Mouse (Mus musculus): ENCODE results near the gene Dgkh.

The Dgkh gene

DNA sequence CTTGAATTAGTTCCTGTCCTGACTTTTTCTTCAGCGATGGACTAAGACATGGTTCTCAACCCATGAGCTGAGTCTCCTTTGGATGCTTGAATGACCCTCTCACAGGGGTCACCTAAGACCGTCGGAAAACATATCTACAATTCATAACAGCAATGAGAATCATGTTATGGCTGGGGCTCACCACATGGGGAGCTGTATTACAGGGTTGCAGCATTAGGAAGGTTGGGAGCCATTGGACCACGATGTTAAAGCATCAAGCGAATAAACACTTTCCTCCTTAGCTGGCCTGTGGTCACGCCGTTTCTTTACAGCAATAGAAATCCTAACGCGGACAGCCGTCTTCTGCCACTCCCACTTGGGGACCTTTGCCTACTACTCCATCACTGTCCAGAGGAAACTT lies 62.6 kb downstream of the Dgkh start:
- DNase-seq, result peak in 1 of 2 experiments; percentile 15

- DNase-seq, result peak; percentile 82 to 84
Observed at GRCm38 (mm10) chr14:78668291-78668690, 64.3 kb downstream of the Dgkh start.

DNA sequence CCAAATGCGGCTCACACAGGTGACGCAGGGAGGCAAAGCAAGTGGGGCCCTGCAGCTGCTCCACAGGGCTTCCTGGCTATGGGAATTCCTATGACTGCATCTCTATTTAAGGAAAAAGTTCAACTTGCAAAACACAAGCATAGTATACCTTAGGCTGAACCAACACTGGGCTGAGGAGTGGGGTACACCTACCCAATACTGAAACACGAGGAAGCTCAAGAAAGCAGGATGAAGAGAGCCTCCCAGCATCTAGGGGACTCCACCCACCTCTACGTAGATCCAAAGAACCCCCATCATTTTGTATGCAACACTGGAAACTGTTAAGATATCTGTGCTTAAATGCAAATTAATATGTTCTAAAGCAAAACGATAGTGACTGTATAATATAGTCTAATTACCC lies 64.8 kb downstream of the Dgkh start:
- no peak for DNase-seq

GRCm38 (mm10) chr14:78662641-78663040 lies 69.9 kb downstream of the Dgkh start:
- DNase-seq, result no peak

GRCm38 (mm10) chr14:78661462-78661861 lies 71.1 kb downstream of the Dgkh start:
- DNase-seq, result no peak

GRCm38 (mm10) chr14:78658697-78659096 lies 73.9 kb downstream of the Dgkh start:
- DNase-seq, result no peak

GRCm38 (mm10) chr14:78656832-78657626 lies 75.5 kb downstream of the Dgkh start:
- DNase-seq, result no peak

DNA sequence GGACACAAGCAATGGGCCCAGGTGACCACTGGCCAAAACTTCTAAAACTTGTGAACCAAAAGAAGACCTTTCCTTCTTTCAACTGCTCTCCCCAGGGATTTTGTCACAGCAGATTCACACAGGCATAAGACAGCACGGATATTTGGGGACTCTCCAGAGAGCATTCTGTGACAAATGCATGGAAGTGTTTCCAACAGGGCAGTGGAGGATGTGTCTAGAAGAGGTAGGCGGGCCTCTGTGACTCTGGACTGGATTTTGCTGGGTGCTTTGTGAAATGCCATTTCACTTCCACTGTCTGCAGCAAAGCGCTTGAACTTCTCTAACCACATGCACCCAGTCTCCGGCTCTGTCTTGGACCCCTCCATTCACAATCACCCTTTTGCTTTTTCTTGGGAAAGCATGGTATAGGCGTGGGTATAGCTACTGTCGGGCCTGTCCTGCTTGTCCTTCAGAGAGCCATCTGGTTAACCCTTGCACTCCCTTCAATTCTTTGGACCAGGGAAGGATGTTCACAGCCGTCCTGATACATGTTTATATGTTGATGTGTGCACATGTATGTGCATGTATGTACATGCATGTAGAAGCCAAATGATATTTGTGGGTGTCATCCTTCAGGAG lies 77.5 kb downstream of the Dgkh start:
- no peak for DNase-seq

GRCm38 (mm10) chr14:78654196-78654595 lies 78.4 kb downstream of the Dgkh start:
- no peak for DNase-seq

DNA sequence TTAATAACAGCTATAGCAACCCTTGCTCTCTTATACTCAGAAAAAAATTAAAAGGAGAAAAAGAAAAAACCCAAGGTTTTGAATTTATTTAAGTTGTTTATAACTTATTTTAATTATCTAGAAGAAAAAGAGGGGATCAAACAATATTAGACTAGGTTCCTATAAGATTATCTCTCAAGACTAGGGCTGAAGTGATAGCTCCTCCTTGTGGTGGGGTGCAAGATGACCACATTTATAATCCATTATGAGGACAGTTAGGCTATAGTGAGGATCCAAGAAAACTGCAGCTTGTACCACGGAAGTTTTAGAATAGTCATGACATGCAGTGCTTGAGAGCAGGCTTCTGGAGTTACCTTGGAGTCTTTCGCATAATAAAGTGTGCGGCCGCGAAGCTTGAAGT lies 79.2 kb downstream of the Dgkh start:
- no peak for DNase-seq

DNA sequence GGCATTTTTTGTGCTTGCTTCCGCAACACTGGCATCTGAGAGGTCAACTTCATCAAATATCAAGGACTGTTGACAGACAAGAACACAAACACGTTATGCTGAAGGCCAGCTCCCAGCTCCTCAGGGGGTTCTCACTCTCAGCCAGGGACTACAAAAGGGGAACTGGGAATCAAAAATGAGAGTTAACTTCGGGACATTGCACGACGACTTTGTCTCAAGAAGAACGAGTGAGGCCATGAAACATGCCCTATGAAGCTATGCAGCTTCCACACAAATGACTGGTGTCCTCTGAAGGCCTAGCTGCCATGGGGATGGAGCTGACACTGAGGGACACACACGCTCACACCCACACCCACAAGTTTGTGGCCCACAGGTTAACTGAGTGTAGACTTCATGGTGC lies 80.9 kb downstream of the Dgkh start:
- DNase-seq, result no peak

DNA sequence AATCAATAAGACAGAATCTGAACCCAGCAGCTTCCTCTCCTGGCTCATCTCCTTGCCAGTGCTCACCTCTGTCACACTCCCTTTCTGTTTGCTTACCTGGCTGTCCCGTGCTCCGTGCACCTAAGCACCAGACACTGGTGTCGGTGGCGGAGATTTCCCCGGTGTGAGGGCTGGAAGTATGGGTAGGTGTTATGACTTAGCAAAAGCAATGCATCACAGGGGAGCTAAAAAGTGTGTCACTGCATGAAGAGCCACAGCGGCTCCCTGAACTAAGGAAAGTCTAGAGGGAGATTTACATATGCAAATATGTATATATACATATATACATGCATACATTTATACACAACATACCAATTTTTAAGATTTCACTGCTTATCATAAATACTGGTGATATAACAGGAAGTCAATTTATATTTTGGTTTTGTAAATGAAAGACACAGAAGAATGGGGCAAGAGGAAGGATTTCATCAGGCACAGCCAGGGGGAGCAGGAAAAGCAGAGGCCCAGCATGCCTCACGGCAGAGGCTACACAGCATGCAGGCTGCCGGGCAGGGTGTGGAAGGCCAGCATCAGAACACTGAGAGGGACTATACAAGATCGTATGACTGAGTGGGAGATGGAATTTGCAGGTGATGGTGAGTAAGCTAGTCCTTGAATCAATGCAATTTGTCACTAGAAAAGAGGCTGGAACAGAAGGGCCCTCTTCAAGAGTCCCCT lies 82.0 kb downstream of the Dgkh start:
- DNase-seq, result no peak

DNA sequence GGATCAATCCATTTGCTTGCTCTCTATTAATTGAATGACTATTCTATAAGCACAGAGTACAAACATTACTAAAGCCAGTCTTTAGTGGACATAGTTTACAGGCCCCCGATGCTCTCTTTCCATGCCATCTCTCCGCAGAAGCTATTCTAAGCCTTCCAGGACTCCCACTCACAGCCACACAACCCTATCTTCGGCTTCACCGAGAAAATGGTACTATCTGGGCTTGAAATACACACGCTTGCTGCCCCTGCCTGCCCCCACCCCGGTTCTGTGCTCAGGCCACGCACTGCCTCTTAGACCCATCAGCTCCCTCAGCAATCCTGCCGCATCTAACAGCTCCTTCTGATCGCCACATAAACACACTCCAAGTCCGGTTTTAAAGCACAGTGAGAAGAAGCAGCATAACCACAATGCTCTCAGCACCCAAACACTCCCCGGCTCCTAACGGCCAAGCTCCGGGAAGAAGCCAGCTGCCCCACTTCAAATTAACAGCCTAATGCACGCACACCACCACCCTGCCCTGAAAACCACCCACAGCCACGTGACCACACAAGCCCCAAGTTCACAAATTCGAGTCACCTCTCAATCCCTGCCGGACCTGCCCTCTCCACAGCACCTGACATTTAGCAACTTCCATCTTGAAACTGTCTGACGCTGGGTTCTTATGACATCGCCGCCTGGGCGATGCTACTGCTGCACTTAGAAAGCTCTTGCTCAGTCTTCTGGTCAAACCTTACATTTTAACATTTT lies 82.9 kb downstream of the Dgkh start:
- no peak for DNase-seq

DNA sequence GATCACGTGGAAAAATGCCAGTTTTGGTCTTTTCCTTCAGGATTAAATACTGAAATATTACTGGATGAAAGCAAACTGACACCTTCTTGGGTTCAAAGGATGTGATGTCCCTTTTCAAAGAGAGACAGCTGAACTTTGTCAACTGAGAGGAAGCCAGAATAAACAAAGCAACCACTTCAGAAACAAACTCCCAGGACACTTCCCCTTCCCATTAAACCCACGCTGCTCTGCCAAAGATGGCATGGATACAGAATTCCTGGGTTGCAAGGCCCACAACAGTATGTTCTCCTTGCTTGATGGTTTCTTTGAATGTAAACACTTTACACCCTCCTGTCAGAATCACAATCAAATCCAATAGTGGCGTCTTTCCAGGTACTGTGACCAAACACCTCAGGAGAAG lies 87.0 kb downstream of the Dgkh start:
- DNase-seq, result no peak

- DNase-seq, result no peak
Observed at GRCm38 (mm10) chr14:78641314-78641713, 91.3 kb downstream of the Dgkh start.

- DNase-seq, result no peak
Observed at GRCm38 (mm10) chr14:78639691-78640090, 92.9 kb downstream of the Dgkh start.

DNA sequence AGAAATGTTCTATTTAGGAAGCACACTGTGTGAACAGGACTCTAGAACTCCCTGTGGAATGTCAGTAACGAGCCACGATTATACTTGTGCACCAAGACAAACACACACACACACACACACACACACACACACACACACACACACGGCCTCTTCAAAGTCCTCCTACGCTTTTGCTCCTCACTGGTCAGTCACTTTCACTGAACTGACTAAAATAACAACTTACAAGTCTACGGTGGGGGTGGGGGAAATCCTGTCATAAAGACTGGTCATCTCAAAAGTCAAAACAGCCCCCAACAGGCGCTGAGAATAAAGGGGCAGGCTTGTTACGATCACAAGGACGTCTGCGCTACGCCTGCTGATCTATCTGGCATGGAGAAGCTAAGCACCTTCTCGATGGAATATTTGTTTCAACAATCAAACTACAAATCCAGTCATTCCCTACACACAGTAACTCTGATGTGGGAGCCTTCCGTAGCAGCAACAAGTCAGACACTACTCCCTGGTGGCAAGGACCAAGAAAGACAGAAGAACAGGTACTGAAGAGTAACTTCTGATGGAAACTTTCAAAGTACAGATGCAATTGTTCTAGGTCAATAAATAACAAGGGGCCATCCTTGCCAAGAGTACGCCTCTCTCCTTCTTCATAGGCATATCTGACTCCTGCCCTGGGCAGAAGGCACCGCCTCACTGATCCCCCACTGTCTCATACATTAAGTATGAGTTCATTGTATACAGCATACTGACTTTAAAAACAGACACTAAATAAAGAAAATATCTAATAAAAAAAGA lies 96.8 kb downstream of the Dgkh start:
- no peak for DNase-seq

DNA sequence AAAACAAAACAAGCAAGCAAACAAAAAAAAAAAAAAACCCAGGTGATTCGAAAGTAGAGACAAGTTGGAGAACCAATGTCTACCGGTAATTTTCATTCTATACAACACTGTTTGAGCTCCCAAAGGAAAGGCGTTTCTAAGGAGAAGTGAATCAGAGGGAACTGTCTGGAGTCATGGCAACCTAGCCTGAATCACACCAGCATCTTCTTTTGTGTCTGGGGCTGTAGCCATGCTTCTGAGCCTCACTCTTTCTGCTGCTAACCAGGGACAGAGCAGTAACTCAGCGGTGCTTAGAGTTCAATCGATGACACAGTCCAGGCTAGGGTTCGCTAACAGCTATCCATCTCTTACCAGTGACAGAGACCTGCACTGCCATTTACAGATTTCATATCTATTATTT lies 99.8 kb downstream of the Dgkh start:
- DNase-seq, result no peak

DNA sequence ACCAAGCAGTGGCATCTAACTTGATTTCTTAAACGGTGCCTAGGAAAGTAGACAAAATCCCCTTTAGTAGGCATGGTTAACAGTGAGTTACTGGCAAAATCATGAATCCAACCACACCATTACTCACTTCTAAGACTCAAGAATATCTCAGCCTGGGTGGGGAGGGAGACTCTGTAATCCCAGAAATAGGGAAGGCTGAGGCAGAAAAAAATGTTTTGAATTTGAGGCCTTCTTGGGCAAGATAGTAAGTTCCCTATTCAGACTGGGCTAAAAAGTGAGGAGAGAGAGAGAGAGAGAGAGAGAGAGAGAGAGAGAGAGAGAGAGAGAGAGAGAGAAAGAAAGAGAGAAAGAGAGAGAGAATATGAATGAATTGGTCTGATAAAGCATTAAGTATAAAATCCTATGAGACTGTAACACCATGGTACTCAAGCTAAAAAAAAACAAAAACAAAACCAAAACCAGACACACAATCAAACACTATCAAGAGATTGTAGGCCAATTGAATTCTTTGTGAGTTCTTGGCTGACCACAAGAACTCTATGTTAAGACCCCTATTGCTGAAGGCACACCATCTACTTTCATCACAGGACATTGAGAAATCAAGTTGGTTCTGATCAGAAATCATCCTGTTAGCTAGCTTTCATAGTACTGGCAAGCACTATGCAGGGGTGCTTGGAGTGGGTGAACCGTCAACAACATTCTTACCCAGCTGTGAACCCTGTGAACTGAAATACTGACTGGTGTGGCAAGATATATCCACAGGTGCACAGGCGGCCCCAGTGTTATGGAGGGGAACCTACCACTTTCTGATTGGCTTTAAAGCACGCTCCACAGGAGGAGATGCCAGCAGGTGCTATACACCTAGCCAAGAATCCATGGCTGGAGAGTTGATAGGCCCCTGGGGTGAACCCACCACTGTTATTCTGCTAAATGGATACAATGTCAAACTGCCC lies 101.4 kb downstream of the Dgkh start:
- DNase-seq, result no peak

- peak; percentile 21 to 27 for DNase-seq
Observed at GRCm38 (mm10) chr14:78627516-78628275, 104.9 kb downstream of the Dgkh start.
